Mouse (Mus musculus) E14TG2a.4 (cell line): ENCODE data around the gene Cnot10.

Source experiments
- CTCF ChIP-seq: conservative IDR thresholded peaks from 2 replicates; pipeline ENCODE4 v1.5.1; 2014; ENCODE audit warnings: low read length
- NANOG ChIP-seq: IDR thresholded peaks from 2 replicates; pipeline ENCODE4 v1.6.1; 2014; ENCODE audit warnings: borderline replicate concordance, low read length, mixed read lengths
- POU5F1 ChIP-seq: IDR thresholded peaks from 2 replicates; pipeline ENCODE4 v1.6.1; 2014; ENCODE audit warnings: low read length, borderline replicate concordance

DNA sequence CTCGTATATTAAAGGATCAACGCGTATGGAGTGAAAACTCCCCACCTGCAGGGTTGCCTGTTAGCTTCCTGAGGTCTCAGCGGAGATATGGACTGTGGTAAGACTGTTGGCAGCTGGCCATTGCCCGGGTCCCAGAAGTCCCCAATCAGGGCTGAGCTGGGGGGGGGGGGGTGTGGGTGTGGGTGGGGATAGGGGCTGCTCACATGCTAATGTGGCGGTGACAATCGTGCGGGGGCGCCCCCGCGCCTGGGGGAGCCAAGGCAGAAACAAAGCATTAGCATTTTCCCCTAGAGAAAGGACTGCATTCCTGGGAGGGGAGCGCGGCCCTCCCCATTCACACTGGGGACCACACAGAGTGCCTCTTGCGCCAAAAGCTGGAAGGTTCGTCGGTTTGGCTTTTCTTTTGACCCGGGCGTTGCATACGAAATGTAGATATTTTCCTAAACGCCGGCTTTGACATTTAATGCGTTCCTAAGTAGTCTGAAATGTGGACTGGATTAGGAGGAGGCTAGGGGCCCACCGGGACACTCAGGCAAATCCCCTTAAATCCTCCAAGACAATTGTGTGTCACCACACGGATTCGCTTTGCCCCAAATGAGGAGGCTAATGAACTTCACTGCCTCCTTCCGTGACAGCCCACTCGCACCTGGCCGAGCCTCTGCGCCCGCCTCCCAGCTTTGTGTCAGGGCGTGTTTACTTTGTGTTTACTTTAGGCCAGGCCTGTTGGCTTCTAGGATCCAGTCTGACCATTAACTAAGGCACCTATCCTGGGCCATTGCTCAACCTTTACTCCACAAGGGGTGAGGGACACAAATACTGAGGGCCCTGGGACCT, 55.6 kb downstream of the Cnot10 start:
- no peak for TF ChIP-seq CTCF
- no peak; the same call in 1 of the 2 replicates for TF ChIP-seq POU5F1
- peak; percentile 95 for TF ChIP-seq NANOG
